Mouse (Mus musculus) embryonic facial prominence, embryonic 11.5 days (tissue): ENCODE results near the gene Gm8267. TPM values are rescaled to one million over a fixed set of nuclear protein-coding genes. Genes with fewer than 3 reads are reported as not detected.
"Not testable (repeated sequence)": the region's sequence is repeated elsewhere in the genome, so short reads cannot be mapped to it uniquely, and the experiment has no call there.

Experiments used
- ATAC-seq: fragments of 200-750 bp; cut with Nextera tagmentation; replicated peaks from 2 replicates; pipeline ENCODE4 v1.8.0; 2017; ENCODE audit warnings: low read depth; ENCODE audit not compliant: insufficient number of reproducible peaks, low FRiP score, low TSS enrichment
- DNase-seq: peaks from one replicate; pipeline ENCODE4 v3.0.0-alpha.2; 2015; ENCODE audit warnings: low spot score
- H3K27ac ChIP-seq: fragments of 300-500 bp; sonication (generic); replicated peaks from 2 replicates; pipeline ENCODE4 v1.5.1; 2014; ENCODE audit warnings: mild to moderate bottlenecking, low read depth, low read length, control low read depth
- H3K27me3 ChIP-seq: fragments of 300-500 bp; sonication (generic); 2 replicates; pipeline ENCODE4 v1.6.1; 2014; ENCODE audit warnings: mild to moderate bottlenecking, low read length, moderate library complexity, mixed read lengths; ENCODE audit not compliant: control insufficient read depth, insufficient read depth
- H3K36me3 ChIP-seq: fragments of 300-500 bp; sonication (generic); replicated peaks from 2 replicates; pipeline ENCODE4 v1.6.1; 2014; ENCODE audit warnings: low read depth, mild to moderate bottlenecking, low read length, moderate library complexity, mixed read lengths; ENCODE audit not compliant: control insufficient read depth, insufficient read depth
- H3K4me1 ChIP-seq: fragments of 300-500 bp; sonication (generic); 2 replicates; pipeline ENCODE4 v1.6.1; 2014; ENCODE audit warnings: low read length, mixed read lengths; ENCODE audit not compliant: control insufficient read depth, insufficient read depth
- H3K4me2 ChIP-seq: fragments of 300-500 bp; sonication (generic); 2 replicates; pipeline ENCODE4 v1.6.1; 2014; ENCODE audit warnings: low read depth, mild to moderate bottlenecking, control low read depth, low read length, moderate library complexity
- H3K4me3 ChIP-seq: fragments of 300-500 bp; sonication (generic); 2 replicates; pipeline ENCODE4 v1.5.1; 2014; ENCODE audit warnings: low read depth, low read length, control low read depth
- H3K9ac ChIP-seq: fragments of 300-500 bp; sonication (generic); replicated peaks from 2 replicates; pipeline ENCODE4 v1.6.1; 2014; ENCODE audit warnings: mild to moderate bottlenecking, control low read depth, low read length
- H3K9me3 ChIP-seq: fragments of 300-500 bp; sonication (generic); replicated peaks from 2 replicates; pipeline ENCODE4 v1.6.1; 2016; ENCODE audit warnings: mild to moderate bottlenecking, low read length, inconsistent platforms, mixed read lengths; ENCODE audit not compliant: control insufficient read depth
- WGBS: fragments of 180-500 bp; shearing (Covaris S2); extraction: QIAGEN DNeasy Blood & Tissue Kit; methylation state at CpG from one replicate; pipeline ENCODE4 v1.1.7; 2014; 5-methylcytosine and 5-hydroxymethylcytosine counted together
- polyA plus RNA-seq: library from polyadenylated mRNA; unstranded; fragments of >200 nt; fragmentation: Nextera tagmentation; extraction: Ambion mirVana; gene quantifications from 2 replicates; pipeline ENCODE4 v1.2.1, GENCODE M21; 2014

The Gm8267 gene
- not detected in 2 replicates for polyA plus RNA-seq

GRCm38 (mm10) chr14:44750240-44750639 is at the start of gene Gm8267:
Gene Gm8267 (minus strand): TSS chr14:44750340.
- WGBS, result 83% methylated on average over 3 of the region's 3 CpGs
- Histone ChIP-seq H3K9me3 (no peaks in the 10 kb centered on the region), H3K27me3 (no peaks in the 10 kb centered on the region), H3K4me3 (no peak within 1 kb of the TSS), H3K27ac (no peak within 1 kb of the TSS), H3K36me3 (no peaks in the 10 kb centered on the region), H3K4me2 (no peak within 1 kb of the TSS), H3K9ac (no peak within 1 kb of the TSS), H3K4me1 (no peaks in the 10 kb centered on the region)
- ATAC-seq (no peak), DNase-seq (no peak)

GRCm38 (mm10) chr14:44789537-44790382 is 39.6 kb upstream of the Gm8267 start:
- not testable (repeated sequence) for H3K36me3 ChIP-seq, H3K4me3 ChIP-seq, H3K27me3 ChIP-seq, H3K4me1 ChIP-seq, H3K27ac ChIP-seq, H3K4me2 ChIP-seq, H3K9me3 ChIP-seq, DNase-seq, H3K9ac ChIP-seq, ATAC-seq
- 73% methylated on average over 2 of the region's 2 CpGs for WGBS

- H3K4me1 ChIP-seq, H3K9ac ChIP-seq, H3K9me3 ChIP-seq, H3K4me3 ChIP-seq, H3K36me3 ChIP-seq, H3K4me2 ChIP-seq, DNase-seq, H3K27me3 ChIP-seq, ATAC-seq, H3K27ac ChIP-seq: not testable (repeated sequence)
- WGBS, result 57% methylated on average over 1 of the region's 1 CpGs
Measured at GRCm38 (mm10) chr14:44742789-44743188, 7.4 kb downstream of the Gm8267 start.

GRCm38 (mm10) chr14:44730711-44731110 is 19.4 kb downstream of the Gm8267 start:
- not testable (repeated sequence) for H3K36me3 ChIP-seq, H3K27me3 ChIP-seq, H3K27ac ChIP-seq, ATAC-seq, H3K4me1 ChIP-seq, H3K9me3 ChIP-seq, DNase-seq, H3K9ac ChIP-seq, H3K4me2 ChIP-seq, H3K4me3 ChIP-seq

GRCm38 (mm10) chr14:44706356-44706755 is 43.8 kb downstream of the Gm8267 start, which contains the start of gene Gm8257:
Gene Gm8257 (minus strand): TSS chr14:44706456.
- not testable (repeated sequence) for H3K9me3 ChIP-seq, H3K27me3 ChIP-seq, H3K4me3 ChIP-seq, H3K9ac ChIP-seq, H3K36me3 ChIP-seq, H3K4me1 ChIP-seq, H3K4me2 ChIP-seq, DNase-seq, ATAC-seq, H3K27ac ChIP-seq
- 82% methylated on average over 3 of the region's 3 CpGs for WGBS

Other genes with a start within 250 kb of the Gm8267 start
- not detected in 2 replicates for gene Gm17093, start 232.1 kb downstream of the Gm8267 start, polyA plus RNA-seq
- not detected in 2 replicates for gene Gm8247, start 167.2 kb downstream of the Gm8267 start, polyA plus RNA-seq
- not detected in 2 replicates for gene Gm5624, start 122.4 kb downstream of the Gm8267 start, polyA plus RNA-seq
- gene Gm8257, start 43.9 kb downstream of the Gm8267 start, polyA plus RNA-seq, result 0.20 TPM in 1 of 2 replicates, not detected in the other
- 0.21 TPM in 1 of 2 replicates, not detected in the other for gene Ptgdr, start 109.0 kb upstream of the Gm8267 start, polyA plus RNA-seq
- gene Ptger2, start 237.9 kb upstream of the Gm8267 start, polyA plus RNA-seq, result 0.29 and 0.56 TPM in 2 replicates